Mouse (Mus musculus) T-helper 17 cell (primary cell): ENCODE results near the gene Ankrd33b.

Experiments used
- in situ Hi-C, 2 experiments: fragments of 300-600 bp; cut with MboI, MseI; formaldehyde crosslinking; loops; 1 replicate in 1 of 2; 2 replicates in 1 of 2; pipeline ENCODE4 v1.15.1; 2025; ENCODE audit warnings: high pct_unique_total_duplicates in 2 of 2

Gene Ankrd33b

GRCm38 (mm10) chr15:31367481-31368200, at the start of gene Ankrd33b:
Gene Ankrd33b, minus strand, starts transcription at chr15:31367726.
- in situ Hi-C loops, result loop anchor here (5.0 kb wide), 2 partner anchors 40 to 45 kb away; no protein-coding TSS in a partner anchor

DNA sequence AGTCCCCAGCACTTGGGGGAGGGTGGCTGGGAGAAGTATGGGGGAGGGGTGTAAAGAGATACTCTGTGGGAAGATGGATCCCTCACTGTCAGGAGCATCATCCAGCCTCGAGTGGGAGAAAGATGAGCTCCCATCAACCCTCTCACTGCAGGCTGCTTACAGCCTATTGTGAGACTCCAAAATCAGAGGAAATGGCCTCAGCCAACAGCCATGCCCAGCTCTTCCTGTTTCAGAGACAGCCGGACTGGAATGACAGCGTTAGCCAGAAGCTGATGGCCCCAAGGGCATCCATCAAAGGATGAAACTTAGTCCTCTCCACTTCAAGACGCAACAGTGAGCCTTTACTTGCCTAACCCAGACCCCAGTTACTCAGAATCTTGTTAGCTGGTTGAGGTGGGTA, 47.7 kb upstream of the Ankrd33b start:
- in situ Hi-C loops, result no loop called here

GRCm38 (mm10) chr15:31414179-31414898, 46.8 kb upstream of the Ankrd33b start:
- in situ Hi-C loops, result loop anchor here in 1 of 2 experiments (5.0 kb wide), 1 partner anchor 47 kb away; the partner anchor contains the start of gene Ankrd33b

- in situ Hi-C loops, result loop anchor here in 1 of 2 experiments (5.0 kb wide), 1 partner anchor 46 kb away; the partner anchor contains the start of gene Ankrd33b
These were observed 46.1 kb upstream of the Ankrd33b start for GRCm38 (mm10) chr15:31413662-31414061.

GRCm38 (mm10) chr15:31412933-31413332, 45.4 kb upstream of the Ankrd33b start:
- in situ Hi-C loops, result loop anchor here in 1 of 2 experiments (5.0 kb wide), 1 partner anchor 46 kb away; the partner anchor contains the start of gene Ankrd33b

- in situ Hi-C loops, result loop anchor here in 1 of 2 experiments (5.0 kb wide), 1 partner anchor 45 kb away; the partner anchor contains the start of gene Ankrd33b
These were observed 44.9 kb upstream of the Ankrd33b start for GRCm38 (mm10) chr15:31412436-31412835.

- in situ Hi-C loops, result no loop called here
These were observed 40.0 kb upstream of the Ankrd33b start for GRCm38 (mm10) chr15:31407490-31407889.

GRCm38 (mm10) chr15:31406881-31407280, 39.4 kb upstream of the Ankrd33b start:
- in situ Hi-C loops, result no loop called here

- in situ Hi-C loops, result no loop called here
These were observed 36.8 kb upstream of the Ankrd33b start for GRCm38 (mm10) chr15:31404346-31404745.

DNA sequence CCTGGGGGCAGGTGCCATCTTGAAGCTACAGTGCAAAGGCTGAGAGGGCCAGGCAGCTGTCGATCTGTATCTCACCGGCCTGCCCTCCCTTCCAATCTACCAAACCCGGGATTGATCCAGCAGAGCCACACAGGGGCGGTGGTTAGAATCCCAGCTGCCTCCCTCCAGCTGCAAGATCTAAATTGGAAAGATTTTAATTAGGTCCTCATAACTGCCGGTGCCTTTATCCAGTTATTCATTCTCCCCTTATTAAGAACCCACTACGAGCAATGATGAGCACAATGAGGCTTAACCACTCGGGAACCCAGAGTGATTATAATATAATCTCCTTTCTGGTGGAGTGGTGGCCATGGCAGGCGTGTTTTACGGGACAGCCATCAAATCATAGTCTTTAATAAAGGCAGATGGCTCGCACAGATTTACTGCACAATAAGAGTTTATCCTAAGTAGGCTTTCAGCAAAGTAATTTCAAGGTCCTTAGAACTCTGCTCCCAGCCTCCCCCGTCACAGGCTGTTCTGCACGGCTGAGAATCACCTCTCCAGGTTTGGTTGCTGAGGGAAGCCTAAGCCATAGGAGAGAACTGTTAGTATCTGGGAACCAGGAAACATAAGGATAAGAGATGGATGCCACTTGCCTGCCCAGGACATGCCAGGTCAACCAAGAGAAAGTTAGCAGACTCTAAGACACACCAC, 34.8 kb upstream of the Ankrd33b start:
- in situ Hi-C loops, result no loop called here

GRCm38 (mm10) chr15:31400974-31401373, 33.4 kb upstream of the Ankrd33b start:
- in situ Hi-C loops, result no loop called here

- in situ Hi-C loops, result no loop called here
These were observed 31.2 kb upstream of the Ankrd33b start for GRCm38 (mm10) chr15:31398769-31399168.

DNA sequence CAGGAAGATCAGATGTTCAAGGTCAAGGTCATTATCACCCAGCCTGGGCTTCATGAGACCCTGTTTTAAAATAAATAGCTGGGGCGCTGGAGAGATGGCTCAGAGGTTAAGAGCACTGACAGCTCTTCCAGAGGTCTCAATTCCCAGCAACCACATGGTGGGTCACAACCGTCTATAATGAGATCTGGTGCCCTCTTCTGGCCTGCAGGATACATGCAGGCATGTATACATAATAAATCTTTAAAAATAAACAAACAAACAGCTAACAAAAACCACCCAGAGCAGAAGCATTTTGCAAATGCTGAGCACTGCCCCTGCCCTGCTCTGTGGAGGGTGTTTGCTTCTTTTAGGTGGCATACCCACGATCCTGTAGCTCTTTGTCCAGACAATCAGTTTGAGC, 29.9 kb upstream of the Ankrd33b start:
- in situ Hi-C loops, result no loop called here

- in situ Hi-C loops, result no loop called here
These were observed 29.2 kb upstream of the Ankrd33b start for GRCm38 (mm10) chr15:31396755-31397154.

- in situ Hi-C loops, result no loop called here
These were observed 28.5 kb upstream of the Ankrd33b start for GRCm38 (mm10) chr15:31395986-31396385.

DNA sequence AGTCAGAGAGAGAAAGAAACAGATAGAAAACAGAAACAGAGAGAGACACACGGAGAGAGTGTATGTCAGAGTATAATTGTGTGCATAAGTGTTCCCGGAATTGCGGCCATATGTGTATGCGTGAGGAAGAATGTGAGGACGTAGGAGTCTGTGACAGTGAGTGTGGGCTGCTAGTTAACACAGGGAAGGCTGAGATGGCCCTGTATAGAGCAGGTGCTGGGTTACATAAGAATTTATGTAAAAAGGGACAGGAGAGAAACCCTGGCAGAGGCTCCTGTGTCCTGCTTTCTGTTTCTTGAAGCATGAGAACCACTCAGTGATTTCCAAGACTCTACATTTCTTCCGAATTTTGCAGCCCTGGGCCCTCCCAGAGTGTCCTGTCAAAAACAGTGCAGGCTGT, 25.9 kb upstream of the Ankrd33b start:
- in situ Hi-C loops, result no loop called here

GRCm38 (mm10) chr15:31392705-31393104, 25.2 kb upstream of the Ankrd33b start:
- in situ Hi-C loops, result no loop called here

DNA sequence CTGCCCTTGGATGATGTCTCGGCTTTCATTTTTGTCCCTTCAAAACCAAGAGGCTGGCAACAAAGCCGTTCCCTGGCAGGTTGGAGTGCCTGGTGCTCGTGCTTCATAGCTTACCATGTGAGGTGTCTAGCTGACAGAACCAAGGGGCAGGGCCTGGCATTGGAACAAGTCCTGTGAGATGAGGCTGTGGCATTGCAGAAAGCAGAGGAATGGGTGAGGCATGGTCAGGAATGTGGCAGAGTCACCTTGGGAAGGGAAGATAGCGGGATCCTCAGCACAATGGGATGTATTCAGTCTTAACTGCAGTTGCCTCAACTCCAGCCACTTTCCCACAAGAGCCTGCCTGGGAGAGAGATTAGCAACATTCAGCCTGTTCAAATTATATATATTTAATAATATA, 24.6 kb upstream of the Ankrd33b start:
- in situ Hi-C loops, result no loop called here

GRCm38 (mm10) chr15:31381936-31382468, 14.5 kb upstream of the Ankrd33b start:
- in situ Hi-C loops, result no loop called here

DNA sequence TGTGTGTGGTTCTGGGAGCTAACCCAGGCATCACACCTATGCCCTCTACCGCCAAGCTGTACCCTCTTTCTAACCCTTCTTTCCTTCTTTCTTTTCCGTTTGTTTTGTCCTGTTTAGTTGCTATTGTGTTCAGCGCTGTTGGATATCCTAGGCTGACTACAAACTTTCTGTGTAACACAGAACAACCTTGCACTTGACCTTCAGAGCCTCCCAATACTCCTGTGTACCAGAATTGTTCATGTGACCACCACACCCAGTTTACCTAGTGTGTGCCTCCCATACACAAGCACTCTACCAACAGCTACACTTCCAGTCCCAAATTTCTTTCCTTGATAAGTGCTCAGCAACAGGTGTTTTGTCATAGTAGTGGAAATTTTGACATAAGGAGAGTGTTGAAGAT, 11.9 kb upstream of the Ankrd33b start:
- in situ Hi-C loops, result no loop called here

DNA sequence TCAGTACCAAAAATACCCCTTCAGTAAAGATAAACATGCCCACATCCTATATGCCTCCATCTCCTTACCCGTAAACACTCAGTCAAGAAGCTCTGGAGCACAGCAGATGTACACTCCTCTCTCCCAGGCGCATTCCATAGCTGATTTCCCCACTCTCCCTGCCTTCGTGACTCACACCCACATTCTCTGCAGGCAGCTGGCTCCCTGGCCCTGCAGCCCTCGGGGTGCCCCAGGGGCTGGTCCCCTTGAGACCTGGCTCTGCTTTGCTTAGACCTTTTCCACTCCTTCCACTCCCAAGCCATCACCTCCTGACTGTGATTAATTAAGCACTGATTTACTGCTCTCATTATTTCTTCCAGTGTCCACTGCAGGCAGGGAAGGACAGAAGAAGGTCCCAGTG, 7.7 kb upstream of the Ankrd33b start:
- in situ Hi-C loops, result no loop called here
